Mouse (Mus musculus): Measurements from ENCODE around the gene Gjb4. TPM values are rescaled to one million over a fixed set of nuclear protein-coding genes. Genes with fewer than 3 reads are reported as not detected.

The Gjb4 gene
- polyA plus RNA-seq, 1 experiment from 2014 or later, result not detected

GRCm38 (mm10) chr4:127368379-127368973 lies 14.6 kb upstream of the Gjb4 start:
- no peak overlapping the region for H3K27ac ChIP-seq (ENCODE audit: low read depth)
- no peak overlapping the region for H3K4me2 ChIP-seq (ENCODE audit: low read depth, low read length)
- no peaks in the 10 kb centered on the region for H3K9me3 ChIP-seq (ENCODE audit: low read length)
- ATAC-seq, result no peak
- peak; percentile 90 for TF ChIP-seq CTCF (IDR thresholded peaks at IDR 0.05; ENCODE audit: low read depth)
- no peak for TF ChIP-seq EP300 (IDR thresholded peaks at IDR 0.05; ENCODE audit: low read depth)
- H3K27me3 ChIP-seq (ENCODE audit: insufficient read depth, low read length), result peaks cover 4% of the 10 kb centered on the region; the same call in 1 of the 2 replicates
- no peaks in the 10 kb centered on the region for H3K36me3 ChIP-seq (replicated peaks; ENCODE audit: insufficient read depth, low read length)
- H3K9ac ChIP-seq (replicated peaks), result no peak overlapping the region
- peak; percentile 73 for DNase-seq
- no peak overlapping the region for H3K4me3 ChIP-seq (ENCODE audit: low read depth, low read length)
- no peaks in the 10 kb centered on the region for H3K4me1 ChIP-seq (ENCODE audit: insufficient read depth)
- WGBS (ENCODE audit: insufficient replicate concordance), result 30% methylated on average over 13 of the region's 13 CpGs

- H3K4me1 ChIP-seq (ENCODE audit: insufficient read depth), result no peaks in the 10 kb centered on the region
- no peak for TF ChIP-seq EP300 (IDR thresholded peaks at IDR 0.05; ENCODE audit: low read depth)
- TF ChIP-seq CTCF (IDR thresholded peaks at IDR 0.05; ENCODE audit: low read depth), result no peak
- no peak for DNase-seq
- H3K4me2 ChIP-seq (ENCODE audit: low read depth, low read length), result no peak overlapping the region
- WGBS (ENCODE audit: insufficient replicate concordance), result 47% methylated on average over 4 of the region's 4 CpGs
- H3K4me3 ChIP-seq (ENCODE audit: low read depth, low read length), result no peak overlapping the region
- no peak overlapping the region for H3K9ac ChIP-seq (replicated peaks)
- no peak for ATAC-seq
- no peak overlapping the region for H3K27ac ChIP-seq (ENCODE audit: low read depth)
- H3K9me3 ChIP-seq (ENCODE audit: low read length), result no peaks in the 10 kb centered on the region
- peaks cover 4% of the 10 kb centered on the region; the same call in 1 of the 2 replicates for H3K27me3 ChIP-seq (ENCODE audit: insufficient read depth, low read length)
- H3K36me3 ChIP-seq (replicated peaks; ENCODE audit: insufficient read depth, low read length), result no peaks in the 10 kb centered on the region
Measured at GRCm38 (mm10) chr4:127365834-127366233, 12.0 kb upstream of the Gjb4 start.

DNA sequence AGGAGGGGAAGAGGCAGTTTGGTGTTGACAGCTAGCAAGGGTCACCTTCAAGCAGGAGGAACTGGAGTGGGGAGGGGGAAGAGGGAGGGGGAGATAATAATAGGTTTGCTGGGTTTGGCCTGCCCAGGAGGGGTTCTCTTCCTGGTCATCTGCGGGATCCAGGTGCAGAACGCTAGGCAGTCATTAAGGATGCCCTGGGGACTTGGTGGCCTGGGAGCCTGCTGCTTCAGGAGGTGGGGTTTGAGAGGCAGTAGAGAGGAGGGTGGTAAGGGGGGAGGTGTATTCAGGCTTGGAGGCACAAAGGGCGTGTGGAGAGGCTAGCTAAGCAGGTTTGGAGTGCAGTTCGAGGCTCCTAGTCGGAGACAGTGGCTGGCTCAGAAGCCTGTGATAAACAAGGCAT lies 11.6 kb upstream of the Gjb4 start:
- ATAC-seq (no peak), DNase-seq (no peak)
- Histone ChIP-seq H3K36me3 (replicated peaks; ENCODE audit: insufficient read depth, low read length) (no peaks in the 10 kb centered on the region), H3K9ac (replicated peaks) (no peak overlapping the region), H3K4me2 (ENCODE audit: low read depth, low read length) (no peak overlapping the region), H3K4me3 (ENCODE audit: low read depth, low read length) (no peak overlapping the region), H3K9me3 (ENCODE audit: low read length) (no peaks in the 10 kb centered on the region), H3K27me3 (ENCODE audit: insufficient read depth, low read length) (peaks cover 4% of the 10 kb centered on the region; the same call in 1 of the 2 replicates), H3K4me1 (ENCODE audit: insufficient read depth) (no peaks in the 10 kb centered on the region), H3K27ac (ENCODE audit: low read depth) (no peak overlapping the region)
- 42% methylated on average over 5 of the region's 5 CpGs for WGBS (ENCODE audit: insufficient replicate concordance)
- TF ChIP-seq EP300 (IDR thresholded peaks at IDR 0.05; ENCODE audit: low read depth) (no peak), CTCF (IDR thresholded peaks at IDR 0.05; ENCODE audit: low read depth) (no peak)

- no peak for DNase-seq
- TF ChIP-seq CTCF (IDR thresholded peaks at IDR 0.05; ENCODE audit: low read depth), result no peak
- TF ChIP-seq EP300 (IDR thresholded peaks at IDR 0.05; ENCODE audit: low read depth), result no peak
- H3K4me3 ChIP-seq (ENCODE audit: low read depth, low read length), result no peak overlapping the region
- H3K4me1 ChIP-seq (ENCODE audit: insufficient read depth), result no peaks in the 10 kb centered on the region
- H3K9ac ChIP-seq (replicated peaks), result no peak overlapping the region
- WGBS (ENCODE audit: insufficient replicate concordance), result 73% methylated on average over 6 of the region's 6 CpGs
- H3K27ac ChIP-seq (ENCODE audit: low read depth), result no peak overlapping the region
- no peaks in the 10 kb centered on the region for H3K36me3 ChIP-seq (replicated peaks; ENCODE audit: insufficient read depth, low read length)
- ATAC-seq, result no peak
- no peak overlapping the region for H3K4me2 ChIP-seq (ENCODE audit: low read depth, low read length)
- peaks cover 4% of the 10 kb centered on the region; the same call in 1 of the 2 replicates for H3K27me3 ChIP-seq (ENCODE audit: insufficient read depth, low read length)
- no peaks in the 10 kb centered on the region for H3K9me3 ChIP-seq (ENCODE audit: low read length)
Measured at GRCm38 (mm10) chr4:127364431-127364830, 10.6 kb upstream of the Gjb4 start.

- no peak overlapping the region for H3K27ac ChIP-seq (ENCODE audit: low read depth)
- H3K36me3 ChIP-seq (replicated peaks; ENCODE audit: insufficient read depth, low read length), result no peaks in the 10 kb centered on the region
- H3K9me3 ChIP-seq (ENCODE audit: low read length), result no peaks in the 10 kb centered on the region
- no peak overlapping the region for H3K4me2 ChIP-seq (ENCODE audit: low read depth, low read length)
- H3K9ac ChIP-seq (replicated peaks), result no peak overlapping the region
- no peak overlapping the region for H3K4me3 ChIP-seq (ENCODE audit: low read depth, low read length)
- no peaks in the 10 kb centered on the region for H3K27me3 ChIP-seq (ENCODE audit: insufficient read depth, low read length)
- ATAC-seq (no peak), DNase-seq (no peak)
- H3K4me1 ChIP-seq (ENCODE audit: insufficient read depth), result no peaks in the 10 kb centered on the region
- TF ChIP-seq EP300 (IDR thresholded peaks at IDR 0.05; ENCODE audit: low read depth) (no peak), CTCF (IDR thresholded peaks at IDR 0.05; ENCODE audit: low read depth) (peak; percentile 44)
- 44% methylated on average over 4 of the region's 4 CpGs for WGBS (ENCODE audit: insufficient replicate concordance)
Measured at GRCm38 (mm10) chr4:127363331-127363730, 9.4 kb upstream of the Gjb4 start.

DNA sequence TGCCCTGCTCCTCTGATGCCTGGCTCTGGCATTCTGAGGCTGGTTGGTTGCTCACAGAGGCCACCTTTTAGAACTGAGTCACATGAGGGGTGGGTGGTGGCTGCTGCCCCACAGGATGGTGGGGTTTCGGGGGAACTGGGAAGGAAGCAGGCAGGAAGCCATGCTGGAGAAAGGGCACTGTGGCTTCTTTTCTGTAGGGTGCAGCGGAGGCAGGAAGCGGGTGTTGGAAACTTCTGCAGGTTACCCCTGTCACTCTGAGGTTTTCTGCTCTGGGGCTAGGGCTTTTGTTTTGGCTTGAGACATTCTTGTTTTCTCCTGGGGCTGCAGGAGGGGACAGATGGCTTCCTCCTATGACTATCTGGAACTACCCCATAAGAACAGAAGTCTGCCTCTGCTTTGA lies 8.6 kb upstream of the Gjb4 start:
- no peak for ATAC-seq
- WGBS (ENCODE audit: insufficient replicate concordance), result 53% methylated on average over 3 of the region's 3 CpGs
- TF ChIP-seq CTCF (IDR thresholded peaks at IDR 0.05; ENCODE audit: low read depth) (no peak), EP300 (IDR thresholded peaks at IDR 0.05; ENCODE audit: low read depth) (no peak)

More for the DNA sequence above, 8.6 kb upstream of the Gjb4 start:
- Histone ChIP-seq H3K9ac (replicated peaks) (no peak overlapping the region), H3K9me3 (ENCODE audit: low read length) (no peaks in the 10 kb centered on the region), H3K4me3 (ENCODE audit: low read depth, low read length) (no peak overlapping the region), H3K27me3 (ENCODE audit: insufficient read depth, low read length) (no peaks in the 10 kb centered on the region), H3K4me1 (ENCODE audit: insufficient read depth) (no peaks in the 10 kb centered on the region), H3K36me3 (replicated peaks; ENCODE audit: insufficient read depth, low read length) (no peaks in the 10 kb centered on the region), H3K4me2 (ENCODE audit: low read depth, low read length) (no peak overlapping the region), H3K27ac (ENCODE audit: low read depth) (no peak overlapping the region)
- DNase-seq, result no peak

Measured in liver, postnatal 0 days (tissue).